Mouse (Mus musculus): ENCODE measurements around the gene Pramef12. TPM values are rescaled to one million over a fixed set of nuclear protein-coding genes. Genes with fewer than 3 reads are reported as not detected.

The Pramef12 gene
- total RNA-seq (2023), result not detected in 4 replicates

DNA sequence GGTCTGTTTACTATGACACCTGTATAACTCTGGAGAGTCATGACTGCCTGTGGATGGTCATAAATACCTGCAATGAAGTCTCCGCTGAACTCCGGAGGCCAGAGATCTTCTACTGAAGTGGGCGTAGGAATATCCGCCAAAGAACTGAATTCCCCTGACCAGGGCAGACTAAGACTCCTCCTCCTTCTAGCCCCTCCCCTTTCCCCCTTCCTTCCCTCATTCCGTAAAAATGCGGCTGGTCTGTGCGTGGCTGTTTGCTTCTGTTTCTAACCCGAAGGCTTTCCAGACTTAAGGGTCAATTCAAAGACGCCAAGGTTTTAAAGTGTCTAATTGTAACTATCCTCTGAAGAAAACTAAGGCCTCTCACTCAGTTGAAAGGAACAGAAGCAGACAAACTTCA lies at the start of gene Pramef12:
Gene Pramef12 (minus strand): TSS at position 175 of the 400 bp plus-strand sequence.

DNA sequence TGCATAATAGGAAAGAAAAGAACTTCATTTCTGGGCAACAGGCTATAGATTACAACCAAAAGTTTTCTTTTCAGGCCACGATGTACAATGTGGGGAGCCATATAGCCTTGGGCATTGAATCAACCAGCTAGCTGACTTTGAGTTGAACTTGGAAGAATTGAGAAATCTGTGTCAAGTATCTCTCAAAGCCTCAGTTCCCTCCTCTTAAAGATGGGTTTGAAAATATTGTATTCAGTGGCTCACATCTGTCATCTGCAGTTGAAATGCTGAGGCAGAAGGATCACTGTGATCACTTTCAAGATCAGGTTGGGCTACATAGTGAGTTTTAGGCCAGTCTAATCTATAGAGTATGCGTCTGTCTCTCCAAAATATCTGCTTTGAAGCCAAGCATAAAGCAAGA lies 45.0 kb upstream of the Pramef12 start, which contains the start of gene Gm9944:
Gene Gm9944 (minus strand): TSS at position 101 of the 400 bp plus-strand sequence.

DNA sequence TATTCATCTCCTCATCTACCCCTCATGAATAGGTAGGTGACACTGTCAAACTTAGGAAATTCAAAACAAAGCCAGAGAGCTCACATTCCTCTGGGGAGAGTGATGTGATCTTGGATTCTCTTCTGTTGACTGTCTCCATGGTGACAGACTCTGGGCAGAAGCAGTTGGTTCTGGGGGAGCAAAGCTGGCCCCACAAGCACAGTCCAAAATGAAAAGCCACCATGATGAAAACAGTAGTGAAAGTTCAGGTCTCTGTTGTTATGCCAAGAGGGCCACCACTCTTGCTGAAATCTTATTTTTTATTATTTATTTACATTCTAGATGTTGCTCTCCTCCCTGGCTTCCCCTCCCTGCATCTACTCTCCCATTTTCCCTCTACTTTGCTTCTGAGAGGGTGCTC lies 30.4 kb upstream of the Pramef12 start, which contains the start of gene 1700012P22Rik:
Gene 1700012P22Rik (minus strand): TSS at position 101 of the 400 bp plus-strand sequence.

DNA sequence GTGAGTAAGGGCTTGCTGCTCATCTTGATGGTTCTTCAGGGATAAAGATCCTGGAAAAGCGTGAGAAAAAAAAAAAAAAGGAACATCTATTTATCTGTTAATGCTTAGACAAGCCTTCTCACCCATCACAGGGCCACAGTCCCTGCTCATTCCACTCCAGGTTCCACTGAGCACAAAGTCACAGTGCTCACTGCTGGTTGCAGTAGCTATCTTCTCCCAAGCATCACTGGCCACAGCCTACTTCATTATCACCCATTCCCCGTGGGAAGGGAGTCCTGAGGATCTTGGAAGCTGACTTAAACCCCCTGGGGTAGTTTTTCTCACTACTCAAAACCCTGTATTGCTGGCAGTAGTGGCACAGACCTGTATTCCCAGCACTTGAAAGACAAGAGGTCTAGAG lies 30.4 kb downstream of the Pramef12 start, which contains the start of gene Pramef20:
Gene Pramef20 (minus strand): TSS at position 23 of the 400 bp plus-strand sequence.

DNA sequence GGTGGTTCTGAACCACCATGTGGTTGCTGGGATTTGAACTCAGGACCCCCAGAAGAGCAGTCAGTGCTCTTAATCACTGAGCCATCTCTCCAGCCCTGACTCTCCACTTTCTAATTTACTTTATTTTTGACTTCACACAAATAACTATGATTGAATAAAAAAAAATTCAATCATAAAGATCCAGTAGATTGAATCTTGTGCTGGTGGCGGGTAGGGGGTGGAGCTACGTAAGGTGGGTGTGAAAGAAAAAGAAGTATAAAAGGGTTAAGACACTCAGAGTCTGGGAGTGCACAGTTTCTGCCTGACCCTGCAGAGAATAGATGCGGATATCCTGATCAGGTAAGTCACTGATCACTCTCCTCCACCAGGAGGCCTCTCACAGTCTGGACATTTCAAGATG lies 50.6 kb downstream of the Pramef12 start, which contains the start of gene Gm13119:
Gene Gm13119 (plus strand): TSS at position 301 of the 400 bp plus-strand sequence.

Other genes with a start within 250 kb of the Pramef12 start
- not detected in 4 replicates for gene Oog3, start 245.8 kb downstream of the Pramef12 start, total RNA-seq (2023)
- gene Oog2, start 217.7 kb downstream of the Pramef12 start, total RNA-seq (2023), result not detected in 4 replicates
- gene C87977, start 195.1 kb downstream of the Pramef12 start, total RNA-seq (2023), result not detected in 4 replicates
- not detected in 4 replicates for gene Pramel5, start 128.0 kb downstream of the Pramef12 start, total RNA-seq (2023)
- not detected in 4 replicates for gene Gm13128, start 78.2 kb downstream of the Pramef12 start, total RNA-seq (2023)
- gene Gm13119, start 50.5 kb downstream of the Pramef12 start, total RNA-seq (2023), result not detected in 4 replicates
- not detected in 4 replicates for gene Pramef20, start 30.5 kb downstream of the Pramef12 start, total RNA-seq (2023)
- gene 1700012P22Rik, start 30.3 kb upstream of the Pramef12 start, total RNA-seq (2023), result not detected in 4 replicates
- not detected in 4 replicates for gene Gm9944, start 44.9 kb upstream of the Pramef12 start, total RNA-seq (2023)
- gene Aadacl3, start 55.3 kb upstream of the Pramef12 start, total RNA-seq (2023), result not detected in 4 replicates
- not detected in 4 replicates for gene 9430007A20Rik, start 111.4 kb upstream of the Pramef12 start, total RNA-seq (2023)
- gene Gm13124, start 156.7 kb upstream of the Pramef12 start, total RNA-seq (2023), result not detected in 4 replicates
- gene Aadacl4, start 205.2 kb upstream of the Pramef12 start, total RNA-seq (2023), result not detected in 4 replicates